Mouse (Mus musculus) kidney, adult 9 months (tissue): ENCODE results near the gene Gpd1l.
"Not testable (repeated sequence)": the region's sequence is repeated elsewhere in the genome, so short reads cannot be mapped to it uniquely, and the experiment has no call there.

Experiments used
- DNase-seq: peaks from one replicate; pipeline ENCODE4 v3.0.0; 2022

The Gpd1l gene

GRCm38 (mm10) chr9:114933723-114934171 lies at the start of gene Gpd1l:
Gene Gpd1l (minus strand): TSS chr9:114933987.
- DNase-seq, result peak; percentile 99

GRCm38 (mm10) chr9:114982689-114983360 lies 49.0 kb upstream of the Gpd1l start, which contains the start of gene Rps27rt:
Gene Rps27rt (minus strand): TSS chr9:114982739.
- no peak for DNase-seq

DNA sequence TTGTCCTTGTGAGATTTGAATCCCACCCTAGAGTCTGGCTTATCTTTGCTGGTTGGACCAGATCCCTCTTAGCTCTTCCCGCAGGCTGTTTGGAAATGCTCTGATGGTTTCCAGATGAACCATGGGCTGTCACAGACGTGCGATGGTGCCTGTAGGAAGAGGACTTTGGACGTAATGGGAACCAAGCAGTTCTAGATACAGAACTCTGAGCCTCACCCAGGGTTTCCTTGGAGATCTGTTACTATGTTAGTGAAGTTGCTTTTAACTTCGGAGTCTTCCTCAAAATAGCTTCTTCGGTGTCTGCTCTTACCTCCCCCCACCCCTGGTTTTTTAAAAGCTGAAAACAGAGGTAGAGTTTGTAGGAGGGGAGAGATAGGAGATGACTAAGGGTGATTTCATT lies 46.2 kb upstream of the Gpd1l start:
- peak; percentile 37 for DNase-seq

- DNase-seq, result peak; percentile 92
These were observed 44.7 kb upstream of the Gpd1l start, which contains the start of gene Osbpl10 for GRCm38 (mm10) chr9:114978281-114979111. Gene Osbpl10 (plus strand): TSS chr9:114978569.

GRCm38 (mm10) chr9:114977461-114978280 lies 43.9 kb upstream of the Gpd1l start:
- no peak for DNase-seq

DNA sequence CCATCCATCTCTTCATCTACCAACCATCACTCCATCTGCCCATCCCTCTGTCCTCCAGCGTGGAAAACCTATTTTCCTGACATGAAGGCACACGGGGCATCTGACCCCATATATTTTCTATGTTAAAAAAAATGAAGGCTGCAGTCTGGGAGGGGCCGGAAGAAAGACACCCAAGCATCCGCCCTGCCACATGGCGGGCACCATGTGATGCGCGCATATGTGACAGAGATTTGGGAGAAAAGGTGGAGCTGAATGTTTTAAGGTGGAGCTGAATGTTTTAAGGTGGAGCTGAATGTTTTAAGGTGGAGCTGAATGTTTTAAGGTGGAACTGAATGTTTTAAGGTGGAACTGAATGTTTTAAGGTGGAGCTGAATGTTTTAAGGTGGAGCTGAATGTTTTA lies 32.5 kb upstream of the Gpd1l start:
- DNase-seq, result not testable (repeated sequence)

DNA sequence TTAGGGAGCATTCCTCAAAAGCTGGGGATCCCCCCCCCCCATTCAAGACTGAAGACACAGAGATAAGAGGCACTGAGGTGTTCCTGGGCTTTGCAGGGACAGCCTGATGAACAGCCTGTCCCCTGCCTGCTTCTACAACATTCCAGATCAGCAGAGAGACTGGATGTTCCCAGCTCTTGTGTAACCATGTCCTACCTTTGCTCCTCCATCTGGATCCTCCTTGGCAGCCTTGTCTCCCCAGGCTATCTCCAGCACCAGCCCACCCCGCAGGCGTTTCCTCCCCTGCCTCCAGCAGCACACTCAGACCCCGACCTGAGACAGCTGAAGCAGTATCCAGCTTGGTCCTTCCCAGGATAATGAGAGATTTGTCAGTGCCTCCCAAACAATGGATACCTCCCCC lies 30.3 kb upstream of the Gpd1l start:
- DNase-seq, result no peak

DNA sequence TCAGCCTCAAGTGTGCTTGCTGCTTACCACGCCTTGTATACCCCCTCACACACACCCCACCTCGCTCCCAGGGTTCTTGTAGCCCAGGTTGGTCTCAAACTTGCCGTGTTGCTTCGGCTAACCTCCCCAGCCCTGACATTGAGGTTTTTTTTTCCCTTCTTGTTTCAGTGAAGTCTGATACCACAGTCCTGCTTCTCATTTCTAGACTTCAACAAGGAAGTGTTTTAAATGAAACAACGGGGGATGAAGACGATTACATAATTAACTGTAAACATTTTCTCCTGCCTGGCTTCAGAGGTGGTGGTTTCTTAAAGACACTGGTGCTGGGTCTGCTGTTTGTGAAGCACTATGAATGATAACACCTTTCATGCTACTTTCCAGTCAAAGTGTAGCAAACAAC lies 27.1 kb upstream of the Gpd1l start:
- DNase-seq, result no peak

GRCm38 (mm10) chr9:114960043-114960789 lies 26.4 kb upstream of the Gpd1l start:
- peak; percentile 46 for DNase-seq

DNA sequence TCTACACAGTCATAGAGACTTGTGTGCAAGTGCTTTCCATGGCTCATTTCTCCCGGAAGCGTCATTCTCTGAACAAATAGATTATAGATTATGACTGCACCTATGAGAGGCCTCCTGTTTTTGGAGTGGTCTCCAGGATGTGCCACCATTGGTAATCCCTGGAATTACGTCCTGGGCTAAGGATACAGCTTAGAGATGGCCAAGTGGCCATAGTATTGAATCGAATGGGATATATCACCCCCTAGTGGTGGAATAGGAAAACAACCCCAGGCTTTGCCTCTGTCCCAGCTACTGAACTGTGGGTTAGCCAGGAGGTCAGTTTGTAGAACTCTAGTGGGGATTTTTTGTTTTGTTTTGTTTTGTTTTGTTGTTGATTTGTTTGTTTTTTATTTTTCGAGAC lies 23.2 kb upstream of the Gpd1l start:
- peak; percentile 66 for DNase-seq

DNA sequence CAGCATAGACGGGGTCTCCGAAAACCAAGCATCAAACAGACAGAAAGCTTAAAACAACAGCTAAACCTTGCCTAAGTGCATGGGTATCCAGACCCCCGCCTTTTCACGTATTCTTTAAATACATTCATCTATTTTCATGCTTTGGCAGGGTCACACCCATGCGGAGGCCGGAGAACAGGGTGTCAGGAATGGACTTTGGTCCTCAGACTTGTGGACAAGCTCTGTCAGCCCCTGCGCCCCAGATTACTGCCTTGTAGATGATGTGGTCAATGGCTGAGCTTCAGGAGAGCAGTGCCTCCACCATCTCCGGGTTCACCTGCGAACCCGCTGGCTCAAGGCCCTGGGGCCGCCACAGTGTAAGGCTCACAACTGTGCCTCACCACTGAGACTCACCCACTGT lies 21.6 kb upstream of the Gpd1l start:
- no peak for DNase-seq

GRCm38 (mm10) chr9:114952866-114953265 lies 19.1 kb upstream of the Gpd1l start:
- DNase-seq, result no peak

- DNase-seq, result no peak
These were observed 14.6 kb upstream of the Gpd1l start for GRCm38 (mm10) chr9:114948395-114948794.

DNA sequence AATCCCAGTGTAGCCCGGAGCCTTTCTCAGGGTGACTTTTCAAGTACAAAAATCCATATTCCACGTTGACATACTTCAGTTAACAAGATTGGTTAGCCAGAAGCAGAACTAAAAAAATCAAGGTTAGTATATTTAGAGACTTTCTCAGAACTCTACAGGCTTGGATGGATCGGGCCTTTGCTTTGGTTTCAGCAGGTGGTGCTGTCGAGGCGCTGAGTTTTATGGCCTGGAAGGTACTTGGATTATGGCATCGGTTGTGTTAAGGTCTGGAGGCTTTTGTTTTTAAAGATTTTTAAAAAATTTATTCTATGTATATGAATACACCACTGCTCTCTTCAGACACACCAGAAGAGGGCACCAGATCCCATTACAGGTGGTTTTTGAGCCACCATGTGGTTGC lies 11.8 kb upstream of the Gpd1l start:
- no peak for DNase-seq

GRCm38 (mm10) chr9:114944642-114945041 lies 10.9 kb upstream of the Gpd1l start:
- no peak for DNase-seq

- no peak for DNase-seq
These were observed 2.9 kb upstream of the Gpd1l start for GRCm38 (mm10) chr9:114936687-114937086.

- DNase-seq, result no peak
These were observed 1.5 kb upstream of the Gpd1l start for GRCm38 (mm10) chr9:114935321-114935720.

DNA sequence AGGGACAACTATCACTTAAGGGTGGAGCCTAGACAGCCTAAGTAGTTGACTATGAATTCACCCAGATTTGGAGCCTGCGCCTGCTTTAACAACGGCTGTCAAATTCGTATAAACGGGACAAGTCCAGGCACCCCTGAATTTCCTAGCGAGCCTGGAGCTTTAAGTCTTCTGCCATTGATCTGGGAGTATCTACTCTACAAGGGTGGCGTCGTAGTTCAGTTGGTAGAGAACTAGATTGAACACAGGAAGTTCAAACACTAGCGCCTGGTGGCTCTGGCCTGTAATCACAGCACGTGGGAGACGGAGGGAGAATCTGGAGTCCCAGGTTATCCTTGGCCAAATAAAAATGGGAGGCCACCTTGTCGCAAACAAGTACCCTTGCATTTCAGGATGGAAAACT lies 444 bp upstream of the Gpd1l start:
- DNase-seq, result no peak

DNA sequence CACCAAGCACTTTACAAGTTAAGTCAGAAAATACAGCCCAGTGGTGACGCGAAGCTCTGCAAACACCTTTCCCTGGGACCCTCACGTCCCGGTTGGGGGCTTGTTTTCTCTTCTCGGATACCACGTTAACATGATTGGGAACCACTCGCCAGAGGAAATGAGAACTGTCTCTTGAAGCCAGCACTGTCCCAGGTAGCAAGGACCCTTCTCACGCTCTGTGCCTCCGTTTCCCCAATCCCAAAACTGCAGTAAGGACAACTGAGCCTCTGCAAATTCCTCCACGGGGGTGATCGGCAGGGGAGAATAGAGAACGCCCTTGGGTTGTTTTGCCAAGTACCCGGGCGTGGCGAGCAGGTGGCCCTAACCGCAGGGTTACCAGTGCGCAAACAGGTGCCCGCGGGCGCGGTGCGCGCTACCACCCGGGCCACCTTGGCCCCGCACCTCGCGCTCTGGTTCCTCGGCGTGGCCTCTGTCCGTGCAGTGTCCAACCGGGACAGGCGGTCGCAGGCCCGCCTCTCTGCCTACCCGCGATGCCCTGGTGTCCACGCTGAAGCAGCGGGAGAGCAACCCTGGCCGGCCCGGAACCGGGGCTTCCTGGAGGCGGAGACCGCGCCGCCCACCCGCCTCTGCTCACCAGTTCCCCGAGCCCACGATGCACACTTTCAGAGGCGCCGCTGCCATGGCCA lies 607 bp downstream of the Gpd1l start:
- no peak for DNase-seq

DNA sequence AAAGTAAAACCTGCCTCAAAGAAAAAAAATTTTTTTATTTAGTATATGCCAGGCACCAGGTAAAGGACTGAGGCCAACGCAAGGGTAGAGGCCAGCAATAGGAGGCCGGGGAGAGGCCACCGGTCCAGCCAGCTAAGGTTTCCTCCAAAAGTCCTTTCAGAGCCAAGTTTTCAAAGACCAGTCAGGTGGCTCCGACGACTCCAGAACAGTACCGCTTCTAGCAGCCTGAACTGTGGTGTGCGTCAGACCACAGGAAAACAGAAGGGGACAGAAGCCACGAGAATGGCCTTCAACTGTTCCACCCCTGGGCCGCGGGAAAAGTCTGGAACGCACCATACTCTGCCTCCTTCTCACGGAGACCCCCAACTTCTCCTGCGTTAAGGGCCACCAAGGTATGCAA lies 1.2 kb downstream of the Gpd1l start:
- DNase-seq, result peak; percentile 54

- DNase-seq, result peak; percentile 91
These were observed 3.2 kb downstream of the Gpd1l start for GRCm38 (mm10) chr9:114930464-114931090.
